Mouse (Mus musculus) MEL (cell line): ENCODE measurements around the gene Tango6. TPM values are rescaled to one million over a fixed set of nuclear protein-coding genes. Genes with fewer than 3 reads are reported as not detected.

Source experiments
- DNase-seq: peaks from one replicate; pipeline ENCODE4 v3.0.0; 2011; ENCODE audit warnings: low read depth, low spot score
- H3K27ac ChIP-seq: 2 replicates; pipeline ENCODE4 v1.5.1; 2012; ENCODE audit warnings: low read depth, mild to moderate bottlenecking, control low read depth, low read length, moderate library complexity; ENCODE audit not compliant: control insufficient read depth
- H3K27me3 ChIP-seq, 2 experiments: fragments of 150-350 bp in 1 of 2; sonication (generic) in 1 of 2; 2 replicates each; pipeline ENCODE4 v1.6.1; 2012; ENCODE audit warnings: low read length in 2 of 2, mild to moderate bottlenecking in 2 of 2, improper control_type of control experiment in 1 of 2, moderate library complexity in 1 of 2; ENCODE audit not compliant: insufficient read depth in 2 of 2, control insufficient read depth in 1 of 2
- H3K36me3 ChIP-seq, 2 experiments: 2 replicates each; pipeline ENCODE4 v1.6.1; 2012 to 2014; ENCODE audit warnings: low read length in 2 of 2, improper control_type of control experiment in 1 of 2, inconsistent platforms in 1 of 2, mild to moderate bottlenecking in 1 of 2; ENCODE audit not compliant: insufficient read depth in 2 of 2, control insufficient read depth in 1 of 2
- H3K4me1 ChIP-seq, 2 experiments: fragments of 150-350 bp in 1 of 2; sonication (generic) in 1 of 2; 2 replicates each; pipeline ENCODE4 v1.6.1; 2012; ENCODE audit warnings: low read length in 2 of 2, improper control_type of control experiment in 1 of 2, mild to moderate bottlenecking in 1 of 2; ENCODE audit not compliant: insufficient read depth in 2 of 2, control insufficient read depth in 1 of 2
- H3K4me3 ChIP-seq, 2 experiments: fragments of 150-350 bp in 1 of 2; sonication (generic) in 1 of 2; 2 replicates each; pipeline ENCODE4 v1.5.1; 2012; ENCODE audit warnings: low read depth in 2 of 2, low read length in 2 of 2, mild to moderate bottlenecking in 2 of 2, moderate library complexity in 2 of 2, control low read depth in 1 of 2, improper control_type of control experiment in 1 of 2; ENCODE audit not compliant: control insufficient read depth in 1 of 2, insufficient read depth in 1 of 2
- H3K79me2 ChIP-seq: 2 replicates; pipeline ENCODE4 v1.6.1; 2012; ENCODE audit warnings: mild to moderate bottlenecking, low read length, moderate library complexity; ENCODE audit not compliant: control insufficient read depth, poor library complexity, insufficient read depth
- H3K9ac ChIP-seq: 2 replicates; pipeline ENCODE4 v1.6.1; 2012; ENCODE audit warnings: low read depth, mild to moderate bottlenecking, control low read depth, low read length, moderate library complexity; ENCODE audit not compliant: control insufficient read depth, poor library complexity, severe bottlenecking
- H3K9me3 ChIP-seq: fragments of 150-350 bp; sonication (generic); replicated peaks from 2 replicates; pipeline ENCODE4 v1.6.1; 2012; ENCODE audit warnings: mild to moderate bottlenecking, low read length, improper control_type of control experiment, moderate library complexity; ENCODE audit not compliant: insufficient read depth
- CTCF ChIP-seq, 3 experiments: IDR thresholded peaks in 2 of 3; conservative IDR thresholded peaks in 1 of 3; 2 replicates each; pipeline ENCODE4 v1.5.1; 2011 to 2012; ENCODE audit warnings: low read length in 3 of 3, low read depth in 2 of 3, mild to moderate bottlenecking in 2 of 3, improper control_type of control experiment in 1 of 3, inconsistent platforms in 1 of 3, mixed read lengths in 1 of 3, moderate library complexity in 1 of 3; ENCODE audit not compliant: control insufficient read depth in 1 of 3, insufficient read depth in 1 of 3, poor library complexity in 1 of 3, severe bottlenecking in 1 of 3
- E2F4 ChIP-seq: IDR thresholded peaks from 2 replicates; pipeline ENCODE4 v1.6.1; 2011; ENCODE audit warnings: low read depth, low read length, improper control_type of control experiment, borderline replicate concordance
- ETS1 ChIP-seq: IDR thresholded peaks from 2 replicates; pipeline ENCODE4 v1.6.1; 2012; ENCODE audit warnings: low read depth, mild to moderate bottlenecking, inconsistent platforms, low read length, improper control_type of control experiment, moderate library complexity
- HCFC1 ChIP-seq: IDR thresholded peaks from 2 replicates; pipeline ENCODE4 v1.6.1; 2012; ENCODE audit warnings: low read depth, mild to moderate bottlenecking, inconsistent platforms, low read length, improper control_type of control experiment, moderate library complexity
- JUND ChIP-seq: IDR thresholded peaks from 2 replicates; pipeline ENCODE4 v1.6.1; 2011; ENCODE audit warnings: low read depth, mild to moderate bottlenecking, improper control_type of control experiment, low read length
- MAZ ChIP-seq: IDR thresholded peaks from 2 replicates; pipeline ENCODE4 v1.6.1; 2012; ENCODE audit warnings: low read depth, mild to moderate bottlenecking, inconsistent platforms, low read length, improper control_type of control experiment
- MEF2A ChIP-seq: IDR thresholded peaks from 2 replicates; pipeline ENCODE4 v1.6.1; 2014; ENCODE audit warnings: low read depth, mild to moderate bottlenecking, inconsistent platforms, low read length, improper control_type of control experiment; ENCODE audit not compliant: poor library complexity, insufficient replicate concordance, severe bottlenecking; ENCODE audit errors: extremely low read depth
- MYB ChIP-seq: IDR thresholded peaks from 2 replicates; pipeline ENCODE4 v1.6.1; 2011; ENCODE audit warnings: mild to moderate bottlenecking, low read depth, low read length, improper control_type of control experiment
- MYC ChIP-seq: IDR thresholded peaks from 2 replicates; pipeline ENCODE4 v1.6.1; 2011; ENCODE audit warnings: low read depth, mild to moderate bottlenecking, low read length, improper control_type of control experiment, moderate library complexity
- NELFE ChIP-seq: IDR thresholded peaks from 2 replicates; pipeline ENCODE4 v1.6.1; 2011; ENCODE audit warnings: low read depth, low read length, improper control_type of control experiment
- POLR2AphosphoS5 ChIP-seq: IDR thresholded peaks from 2 replicates; pipeline ENCODE4 v1.6.1; 2012; ENCODE audit warnings: low read depth, borderline replicate concordance, mild to moderate bottlenecking, inconsistent platforms, low read length, moderate library complexity, mixed read lengths
- RAD21 ChIP-seq: IDR thresholded peaks from 2 replicates; pipeline ENCODE4 v1.6.1; 2011; ENCODE audit warnings: mild to moderate bottlenecking, low read depth, low read length, improper control_type of control experiment
- SMC3 ChIP-seq: IDR thresholded peaks from 2 replicates; pipeline ENCODE4 v1.6.1; 2011; ENCODE audit warnings: low read depth, low read length, improper control_type of control experiment
- TAL1 ChIP-seq: IDR thresholded peaks from 2 replicates; pipeline ENCODE4 v1.6.1; 2012; ENCODE audit warnings: mild to moderate bottlenecking, inconsistent platforms, low read length, moderate library complexity, mixed read lengths
- TCF12 ChIP-seq: IDR thresholded peaks from 2 replicates; pipeline ENCODE4 v1.6.1; 2014; ENCODE audit warnings: low read depth, mild to moderate bottlenecking, inconsistent platforms, low read length, improper control_type of control experiment, moderate library complexity
- UBTF ChIP-seq: IDR thresholded peaks from 2 replicates; pipeline ENCODE4 v1.6.1; 2012; ENCODE audit warnings: low read depth, mild to moderate bottlenecking, inconsistent platforms, low read length, improper control_type of control experiment, moderate library complexity, borderline replicate concordance; ENCODE audit not compliant: insufficient read depth
- ZC3H11A ChIP-seq: IDR thresholded peaks from 2 replicates; pipeline ENCODE4 v1.6.1; 2012; ENCODE audit warnings: low read depth, mild to moderate bottlenecking, inconsistent platforms, low read length, improper control_type of control experiment
- ZKSCAN1 ChIP-seq: IDR thresholded peaks from 2 replicates; pipeline ENCODE4 v1.6.1; 2012; ENCODE audit warnings: low read depth, mild to moderate bottlenecking, inconsistent platforms, low read length, improper control_type of control experiment, moderate library complexity
- polyA plus RNA-seq, 2 experiments: library from polyadenylated mRNA; stranded (reverse) in 1 of 2; unstranded in 1 of 2; fragments of >175 nt in 1 of 2; fragments of >200 nt in 1 of 2; gene quantifications; 2 replicates each; pipeline versions ENCODE4 v1.2.1 to v1.2.4; 2012; ENCODE audit warnings: low replicate concordance in 2 of 2, low read depth in 1 of 2; ENCODE audit not compliant: insufficient read length in 2 of 2, insufficient read depth in 1 of 2, missing spikeins in 1 of 2
- total RNA-seq: library from RNA; depleted of rRNA; stranded (reverse); fragments of 300-350 nt; gene quantifications from 2 replicates; pipeline ENCODE4 v1.2.3, GENCODE M21; 2012

Gene Tango6
- total and polyA plus RNA-seq, 3 experiments = 3.0 to 6.1 TPM; not detected in 1

- Histone ChIP-seq H3K36me3 (no peaks in the 10 kb centered on the region), H3K9ac (no peak overlapping the region), H3K79me2 (no peaks in the 10 kb centered on the region), H3K4me3 (no peak overlapping the region), H3K27ac (no peak overlapping the region), H3K9me3 (no peaks in the 10 kb centered on the region), H3K4me1 (no peaks in the 10 kb centered on the region), H3K27me3 (no peaks in the 10 kb centered on the region)
- DNase-seq = no peak
- TF ChIP-seq ZKSCAN1 = no peak
- no peak for TF ChIP-seq NELFE
- no peak for TF ChIP-seq MEF2A
- no peak for TF ChIP-seq HCFC1
- no peak for TF ChIP-seq CTCF (IDR thresholded peaks at IDR 0.05 in 2 of 3, conservative IDR thresholded peaks at IDR 0.05 in 1 of 3; ENCODE audit: control insufficient read depth in 1 of 3, insufficient read depth in 1 of 3, low read depth in 2 of 3, low read length in 3 of 3, poor library complexity in 1 of 3, severe bottlenecking in 1 of 3)
- TF ChIP-seq E2F4 = no peak
- no peak for TF ChIP-seq RAD21
- TF ChIP-seq TCF12 = no peak
- no peak for TF ChIP-seq ETS1
- no peak for TF ChIP-seq ZC3H11A
- TF ChIP-seq MYB = no peak
- no peak for TF ChIP-seq POLR2AphosphoS5
- no peak for TF ChIP-seq TAL1
- no peak for TF ChIP-seq MYC
- TF ChIP-seq MAZ = no peak
- TF ChIP-seq JUND = no peak
Measured at GRCm38 (mm10) chr8:106710002-106710401, 27.1 kb downstream of the Tango6 start.

DNA sequence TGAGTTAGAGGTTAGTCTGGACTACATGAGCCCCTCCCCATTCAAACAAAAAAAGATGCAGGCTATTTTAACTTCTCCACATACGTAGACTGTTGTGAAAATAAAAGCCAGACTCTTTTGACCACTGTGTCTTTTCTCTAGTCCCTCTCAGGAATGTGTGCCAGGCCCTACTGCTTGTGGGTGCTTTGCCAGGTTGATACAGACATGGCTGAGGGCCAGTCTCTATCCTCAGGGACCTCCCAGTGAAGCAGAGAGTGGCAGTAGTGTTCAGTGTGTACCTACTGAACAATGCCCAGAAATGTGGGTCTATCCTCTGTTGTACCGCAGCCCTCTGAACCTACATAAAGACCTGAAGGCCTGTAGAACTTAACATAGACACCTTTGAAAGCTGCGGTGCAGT lies 29.6 kb downstream of the Tango6 start:
- Histone ChIP-seq H3K4me1 (no peaks in the 10 kb centered on the region), H3K27me3 (no peaks in the 10 kb centered on the region), H3K9ac (no peak overlapping the region), H3K4me3 (no peak overlapping the region), H3K79me2 (no peaks in the 10 kb centered on the region), H3K27ac (no peak overlapping the region), H3K9me3 (no peaks in the 10 kb centered on the region), H3K36me3 (no peaks in the 10 kb centered on the region; a peak in 1 of 4 replicates)
- no peak for DNase-seq
- no peak for TF ChIP-seq HCFC1
- TF ChIP-seq UBTF = no peak
- TF ChIP-seq SMC3 = no peak
